Mouse (Mus musculus) forebrain, postnatal 0 days (tissue): Measurements from ENCODE around the gene Ntn1. TPM values are rescaled to one million over a fixed set of nuclear protein-coding genes. Genes with fewer than 3 reads are reported as not detected.
A peak's percentile ranks its signal among the peaks of the same experiment; 100 is the strongest.

ENCODE experiments used
- ATAC-seq: fragments of 200-750 bp; cut with Nextera tagmentation; 2 replicates; pipeline ENCODE4 v1.8.0; 2017; ENCODE audit warnings: mild to moderate bottlenecking, moderate library complexity
- DNase-seq: peaks from one replicate; pipeline ENCODE4 v3.0.0-alpha.2; 2015
- H3K27ac ChIP-seq: fragments of 300-500 bp; sonication (generic); 2 replicates; pipeline ENCODE4 v1.5.1; 2014; ENCODE audit warnings: low read depth, mild to moderate bottlenecking, antibody characterized with exemption, low read length, moderate library complexity, mixed read lengths
- H3K27me3 ChIP-seq: fragments of 300-500 bp; sonication (generic); 2 replicates; pipeline ENCODE4 v1.6.1; 2014; ENCODE audit warnings: mild to moderate bottlenecking, low read length, mixed read lengths; ENCODE audit not compliant: insufficient read depth
- H3K36me3 ChIP-seq: fragments of 300-500 bp; sonication (generic); 2 replicates; pipeline ENCODE4 v1.6.1; 2014; ENCODE audit warnings: mild to moderate bottlenecking, moderate library complexity; ENCODE audit not compliant: insufficient read depth
- H3K4me1 ChIP-seq: fragments of 300-500 bp; sonication (generic); 2 replicates; pipeline ENCODE4 v1.6.1; 2014; ENCODE audit warnings: antibody characterized with exemption; ENCODE audit not compliant: insufficient read depth
- H3K4me2 ChIP-seq: fragments of 300-500 bp; sonication (generic); 2 replicates; pipeline ENCODE4 v1.6.1; 2014; ENCODE audit warnings: low read depth, mild to moderate bottlenecking, moderate library complexity
- H3K4me3 ChIP-seq: fragments of 300-500 bp; sonication (generic); 2 replicates; pipeline ENCODE4 v1.5.1; 2014; ENCODE audit warnings: low read depth, low read length, mixed read lengths
- H3K9ac ChIP-seq: fragments of 300-500 bp; sonication (generic); 2 replicates; pipeline ENCODE4 v1.6.1; 2014; ENCODE audit warnings: mild to moderate bottlenecking
- H3K9me3 ChIP-seq: fragments of 300-500 bp; sonication (generic); 2 replicates; pipeline ENCODE4 v1.6.1; 2016; ENCODE audit warnings: low read length
- CTCF ChIP-seq: sonication (generic); IDR thresholded peaks from 2 replicates; pipeline ENCODE4 v1.5.1; 2016; ENCODE audit warnings: antibody characterized with exemption, control low read depth, low read depth
- WGBS: fragments of 180-500 bp; shearing (Covaris S2); extraction: QIAGEN DNeasy Blood & Tissue Kit; methylation state at CpG from one replicate; pipeline ENCODE4 v1.1.7; 2014; 5-methylcytosine and 5-hydroxymethylcytosine counted together
- polyA plus RNA-seq: library from polyadenylated mRNA; unstranded; fragments of >200 nt; fragmentation: Nextera tagmentation; extraction: Ambion mirVana; gene quantifications from 2 replicates; pipeline ENCODE4 v1.2.1, GENCODE M21; 2015
- total RNA-seq: library from RNA; depleted of rRNA; stranded (reverse); fragments of >200 nt; gene quantifications from 2 replicates; pipeline ENCODE4 v1.2.3, GENCODE M21; 2014

Gene Ntn1
- total and polyA plus RNA-seq, 2 experiments from 2014 or later: 6.0 to 35.5 TPM

DNA sequence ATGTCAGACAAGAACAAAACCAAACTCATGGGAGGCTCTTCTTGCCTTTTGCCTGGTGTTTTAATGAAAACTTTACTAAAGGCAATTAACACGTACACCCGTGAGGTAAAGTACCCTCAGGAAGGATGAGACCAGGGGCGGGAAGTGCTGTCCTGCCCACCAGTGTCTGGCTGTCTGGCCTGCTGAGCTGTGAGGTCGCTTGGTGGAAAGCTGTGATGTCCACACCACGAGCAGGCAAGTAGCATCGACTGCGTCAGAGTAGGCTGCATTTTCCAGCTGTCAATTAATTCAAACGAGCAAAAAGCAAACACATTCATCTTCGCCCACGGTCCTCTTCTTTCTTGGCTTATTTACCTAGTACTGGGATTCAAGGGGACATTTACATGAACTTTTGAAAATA lies 201.9 kb downstream of the Ntn1 start:
- no peak overlapping the region for H3K4me3 ChIP-seq
- H3K27ac ChIP-seq: no peak overlapping the region
- no peaks in the 10 kb centered on the region for H3K27me3 ChIP-seq
- TF ChIP-seq CTCF: no peak
- H3K4me2 ChIP-seq: no peak overlapping the region
- DNase-seq (no peak), ATAC-seq (no peak)
- no peaks in the 10 kb centered on the region for H3K36me3 ChIP-seq
- no peaks in the 10 kb centered on the region for H3K9me3 ChIP-seq
- 0 out of 2 replicates have a peak, but pooled peaks cover 3% of the 10 kb centered on the region for H3K4me1 ChIP-seq
- WGBS: 64% methylated on average over 10 of the region's 10 CpGs
- no peak overlapping the region for H3K9ac ChIP-seq

DNA sequence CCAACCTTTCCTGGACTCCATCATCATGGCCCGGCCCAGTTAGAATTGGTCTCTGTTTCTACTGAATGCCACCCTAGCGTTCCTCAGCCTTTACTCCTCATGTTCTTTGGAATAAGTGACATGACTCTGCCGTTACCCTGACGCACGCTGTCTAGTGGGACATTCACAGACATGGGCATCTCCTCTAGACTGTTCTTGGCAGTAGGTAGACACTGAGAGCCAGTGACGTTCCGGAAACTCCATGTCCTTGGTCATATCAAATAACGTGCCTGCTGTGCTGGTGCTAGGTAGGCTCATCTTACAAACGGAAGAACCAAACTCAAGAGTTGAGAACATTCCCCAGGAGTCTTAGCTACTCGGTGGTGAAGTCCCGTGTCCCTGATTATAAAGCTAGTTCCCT lies 203.2 kb downstream of the Ntn1 start:
- H3K9ac ChIP-seq: no peak overlapping the region
- no peaks in the 10 kb centered on the region for H3K27me3 ChIP-seq
- H3K36me3 ChIP-seq: no peaks in the 10 kb centered on the region
- no peak overlapping the region for H3K4me3 ChIP-seq
- WGBS: 94% methylated on average over 11 of the region's 11 CpGs
- DNase-seq (no peak), ATAC-seq (no peak)
- TF ChIP-seq CTCF: no peak
- H3K4me2 ChIP-seq: no peak overlapping the region
- H3K4me1 ChIP-seq: 0 out of 2 replicates have a peak, but pooled peaks cover 3% of the 10 kb centered on the region
- no peaks in the 10 kb centered on the region for H3K9me3 ChIP-seq
- no peak overlapping the region for H3K27ac ChIP-seq

DNA sequence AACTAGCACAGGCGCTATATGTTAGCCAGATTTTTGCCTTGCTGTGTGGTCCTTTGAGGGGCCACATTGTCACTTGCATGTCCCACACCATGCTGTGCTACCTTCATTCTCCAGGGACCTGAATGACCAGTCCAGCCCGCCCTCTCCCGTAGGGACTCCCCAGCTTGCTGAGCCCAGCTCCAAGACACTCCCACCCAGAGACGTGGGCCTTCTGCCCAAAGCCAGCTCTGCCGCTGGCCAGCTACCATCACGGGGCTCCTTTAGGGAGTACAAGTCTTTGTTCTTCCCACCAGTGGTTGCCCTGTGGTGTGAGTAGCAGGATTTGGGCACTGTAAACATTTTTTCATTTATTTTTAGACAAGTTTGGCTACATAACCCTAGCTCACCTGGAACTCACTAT lies 204.1 kb downstream of the Ntn1 start:
- TF ChIP-seq CTCF: no peak
- DNase-seq: no peak
- 53% methylated on average over 6 of the region's 6 CpGs for WGBS
- Histone ChIP-seq H3K4me1 (0 out of 2 replicates have a peak, but pooled peaks cover 3% of the 10 kb centered on the region), H3K4me3 (no peak overlapping the region), H3K4me2 (no peak overlapping the region), H3K9ac (no peak overlapping the region), H3K9me3 (no peaks in the 10 kb centered on the region), H3K36me3 (no peaks in the 10 kb centered on the region), H3K27ac (no peak overlapping the region), H3K27me3 (no peaks in the 10 kb centered on the region)
- ATAC-seq: no peak

DNA sequence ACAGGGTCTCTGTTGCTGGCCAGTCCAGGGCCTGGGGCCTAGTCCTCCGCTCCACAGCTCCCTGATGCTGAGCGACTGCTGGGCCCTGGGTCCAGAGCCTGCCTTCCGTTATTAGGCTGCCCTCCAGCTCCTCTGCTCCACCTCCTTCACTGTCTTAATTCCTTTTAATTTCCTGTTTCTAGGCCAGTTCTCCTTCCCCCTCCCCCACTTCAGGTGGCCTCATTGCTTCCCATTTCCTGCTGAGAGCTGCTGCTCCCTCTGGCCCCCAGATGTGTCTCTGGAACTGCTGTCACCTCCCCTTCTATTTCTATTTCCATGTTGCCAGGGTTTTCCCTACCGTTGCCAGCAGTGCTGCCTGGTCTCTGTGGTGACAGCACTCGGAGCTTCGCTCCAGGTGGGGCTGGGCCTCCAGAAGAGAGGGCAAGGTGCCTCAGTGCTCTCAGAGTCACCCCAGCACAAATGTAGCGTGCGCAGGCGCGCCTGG lies 204.9 kb downstream of the Ntn1 start:
- no peaks in the 10 kb centered on the region for H3K27me3 ChIP-seq
- no peak for ATAC-seq
- no peak for TF ChIP-seq CTCF
- H3K4me2 ChIP-seq: no peak overlapping the region
- H3K36me3 ChIP-seq: no peaks in the 10 kb centered on the region
- no peak overlapping the region for H3K27ac ChIP-seq
- no peak overlapping the region for H3K4me3 ChIP-seq
- H3K9me3 ChIP-seq: no peaks in the 10 kb centered on the region
- WGBS: 68% methylated on average over 10 of the region's 10 CpGs
- no peak for DNase-seq
- H3K4me1 ChIP-seq: 0 out of 2 replicates have a peak, but pooled peaks cover 3% of the 10 kb centered on the region
- H3K9ac ChIP-seq: no peak overlapping the region

DNA sequence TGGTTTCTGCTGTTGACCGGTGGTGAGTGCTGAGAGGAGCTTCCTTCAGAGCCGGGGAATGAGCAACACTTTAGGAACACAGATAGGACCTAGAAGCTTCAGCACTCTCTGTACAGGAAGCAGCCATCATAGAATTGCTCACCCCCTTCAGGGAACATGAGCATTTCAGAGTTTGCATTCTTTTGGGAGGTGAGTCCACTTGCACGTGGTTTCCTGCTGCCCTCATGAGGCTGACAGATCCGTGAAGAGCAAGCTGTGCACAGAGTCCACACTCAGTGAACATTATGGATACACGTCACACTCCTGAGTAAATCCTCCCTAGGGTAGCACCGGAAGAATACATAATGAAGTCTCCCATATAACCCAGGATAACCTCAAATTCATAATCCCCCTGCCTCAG lies 205.5 kb downstream of the Ntn1 start:
- no peak overlapping the region for H3K4me3 ChIP-seq
- H3K4me2 ChIP-seq: no peak overlapping the region
- ATAC-seq: no peak
- no peak overlapping the region for H3K9ac ChIP-seq
- H3K9me3 ChIP-seq: no peaks in the 10 kb centered on the region
- no peak for DNase-seq
- 0 out of 2 replicates have a peak, but pooled peaks have one; percentile 15 for TF ChIP-seq CTCF
- no peak overlapping the region for H3K27ac ChIP-seq
- H3K4me1 ChIP-seq: 0 out of 2 replicates have a peak, but pooled peaks cover 3% of the 10 kb centered on the region
- H3K27me3 ChIP-seq: no peaks in the 10 kb centered on the region
- WGBS: 69% methylated on average over 6 of the region's 6 CpGs
- no peaks in the 10 kb centered on the region for H3K36me3 ChIP-seq

DNA sequence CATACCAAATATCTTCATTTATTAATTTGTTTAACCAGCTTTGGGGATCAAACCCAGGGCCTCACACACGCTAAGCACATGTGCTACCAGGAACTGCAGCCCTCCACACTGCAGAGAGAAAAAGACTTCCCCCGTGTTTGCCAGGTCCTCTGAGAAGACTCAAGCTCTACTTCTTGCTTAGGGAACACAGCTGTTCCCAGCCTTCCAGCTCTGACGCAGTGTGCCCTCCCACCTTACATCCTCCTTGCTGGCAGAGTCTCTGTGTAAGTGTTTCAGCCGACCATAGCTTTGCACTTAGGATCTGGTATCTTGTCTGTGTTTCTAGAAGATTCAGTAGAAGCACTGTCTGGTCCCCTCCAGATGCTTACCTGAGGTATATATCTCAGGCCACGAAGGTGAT lies 209.8 kb downstream of the Ntn1 start:
- H3K4me2 ChIP-seq: no peak overlapping the region
- no peak overlapping the region for H3K27ac ChIP-seq
- H3K9me3 ChIP-seq: no peaks in the 10 kb centered on the region
- H3K4me3 ChIP-seq: no peak overlapping the region
- no peak for TF ChIP-seq CTCF
- DNase-seq (no peak), ATAC-seq (no peak)
- no peaks in the 10 kb centered on the region for H3K36me3 ChIP-seq
- H3K9ac ChIP-seq: no peak overlapping the region
- no peaks in the 10 kb centered on the region for H3K27me3 ChIP-seq
- whole genome bisulfite sequencing: 87% methylated on average over 5 of the region's 5 CpGs
- H3K4me1 ChIP-seq: no peaks in the 10 kb centered on the region

DNA sequence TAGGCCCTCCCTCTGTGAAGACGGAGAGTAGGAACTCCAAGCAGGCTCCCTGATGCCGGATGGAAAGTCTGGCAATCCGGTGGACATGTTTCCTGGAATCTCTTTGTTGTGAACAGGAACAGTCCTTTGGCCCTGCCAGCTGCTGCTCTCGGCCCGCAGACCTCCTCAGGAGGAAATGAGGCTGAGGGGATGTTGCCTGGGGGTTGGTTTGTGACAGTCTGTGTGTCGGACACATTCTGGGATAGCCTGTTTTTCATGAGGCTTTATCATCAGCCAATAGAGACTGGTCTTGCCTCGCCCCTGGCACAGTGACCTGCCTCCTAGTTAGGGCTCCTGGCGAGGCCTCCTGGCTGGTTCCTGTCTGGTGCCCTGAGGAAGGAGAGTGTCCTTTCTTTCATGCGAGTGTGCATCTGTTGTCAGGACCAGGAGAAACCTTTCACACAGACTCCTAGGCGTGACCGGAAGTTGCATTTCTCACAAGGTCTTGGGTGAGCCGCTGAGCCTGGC lies 211.9 kb downstream of the Ntn1 start:
- Histone ChIP-seq H3K36me3 (no peaks in the 10 kb centered on the region), H3K9ac (no peak overlapping the region), H3K4me3 (no peak overlapping the region), H3K4me1 (no peaks in the 10 kb centered on the region), H3K9me3 (no peaks in the 10 kb centered on the region), H3K27ac (no peak overlapping the region), H3K27me3 (no peaks in the 10 kb centered on the region), H3K4me2 (no peak overlapping the region)
- DNase-seq (no peak), ATAC-seq (no peak)
- no peak for TF ChIP-seq CTCF
- WGBS: 70% methylated on average over 12 of the region's 12 CpGs
